Mouse (Mus musculus) MEL (cell line): ENCODE data around the gene Tarbp2. TPM values are rescaled to one million over a fixed set of nuclear protein-coding genes. Genes with fewer than 3 reads are reported as not detected.

Experiments used
- DNase-seq: peaks from one replicate; pipeline ENCODE4 v3.0.0; 2011; ENCODE audit warnings: low read depth, low spot score
- H3K27ac ChIP-seq: 2 replicates; pipeline ENCODE4 v1.5.1; 2012; ENCODE audit warnings: low read depth, mild to moderate bottlenecking, control low read depth, low read length, moderate library complexity; ENCODE audit not compliant: control insufficient read depth
- H3K27me3 ChIP-seq, 2 experiments: fragments of 150-350 bp in 1 of 2; sonication (generic) in 1 of 2; 2 replicates each; pipeline ENCODE4 v1.6.1; 2012; ENCODE audit warnings: low read length in 2 of 2, mild to moderate bottlenecking in 2 of 2, improper control_type of control experiment in 1 of 2, moderate library complexity in 1 of 2; ENCODE audit not compliant: insufficient read depth in 2 of 2, control insufficient read depth in 1 of 2
- H3K36me3 ChIP-seq, 2 experiments: 2 replicates each; pipeline ENCODE4 v1.6.1; 2012 to 2014; ENCODE audit warnings: low read length in 2 of 2, improper control_type of control experiment in 1 of 2, inconsistent platforms in 1 of 2, mild to moderate bottlenecking in 1 of 2; ENCODE audit not compliant: insufficient read depth in 2 of 2, control insufficient read depth in 1 of 2
- H3K4me1 ChIP-seq, 2 experiments: fragments of 150-350 bp in 1 of 2; sonication (generic) in 1 of 2; 2 replicates each; pipeline ENCODE4 v1.6.1; 2012; ENCODE audit warnings: low read length in 2 of 2, improper control_type of control experiment in 1 of 2, mild to moderate bottlenecking in 1 of 2; ENCODE audit not compliant: insufficient read depth in 2 of 2, control insufficient read depth in 1 of 2
- H3K4me3 ChIP-seq, 2 experiments: fragments of 150-350 bp in 1 of 2; sonication (generic) in 1 of 2; 2 replicates each; pipeline ENCODE4 v1.5.1; 2012; ENCODE audit warnings: low read depth in 2 of 2, low read length in 2 of 2, mild to moderate bottlenecking in 2 of 2, moderate library complexity in 2 of 2, control low read depth in 1 of 2, improper control_type of control experiment in 1 of 2; ENCODE audit not compliant: control insufficient read depth in 1 of 2, insufficient read depth in 1 of 2
- H3K79me2 ChIP-seq: 2 replicates; pipeline ENCODE4 v1.6.1; 2012; ENCODE audit warnings: mild to moderate bottlenecking, low read length, moderate library complexity; ENCODE audit not compliant: control insufficient read depth, poor library complexity, insufficient read depth
- H3K9ac ChIP-seq: 2 replicates; pipeline ENCODE4 v1.6.1; 2012; ENCODE audit warnings: low read depth, mild to moderate bottlenecking, control low read depth, low read length, moderate library complexity; ENCODE audit not compliant: control insufficient read depth, poor library complexity, severe bottlenecking
- H3K9me3 ChIP-seq: fragments of 150-350 bp; sonication (generic); replicated peaks from 2 replicates; pipeline ENCODE4 v1.6.1; 2012; ENCODE audit warnings: mild to moderate bottlenecking, low read length, improper control_type of control experiment, moderate library complexity; ENCODE audit not compliant: insufficient read depth
- BHLHE40 ChIP-seq: IDR thresholded peaks from 2 replicates; pipeline ENCODE4 v1.6.1; 2012; ENCODE audit warnings: low read depth, mild to moderate bottlenecking, inconsistent platforms, low read length, improper control_type of control experiment, borderline replicate concordance
- CHD1 ChIP-seq: IDR thresholded peaks from 2 replicates; pipeline ENCODE4 v1.6.1; 2012; ENCODE audit warnings: low read depth, mild to moderate bottlenecking, inconsistent platforms, low read length, improper control_type of control experiment
- CHD2 ChIP-seq: IDR thresholded peaks from 2 replicates; pipeline ENCODE4 v1.6.1; 2011; ENCODE audit warnings: low read length, improper control_type of control experiment
- E2F4 ChIP-seq: IDR thresholded peaks from 2 replicates; pipeline ENCODE4 v1.6.1; 2011; ENCODE audit warnings: low read depth, low read length, improper control_type of control experiment, borderline replicate concordance
- EP300 ChIP-seq, 2 experiments: IDR thresholded peaks; 2 replicates each; pipeline ENCODE4 v1.6.1; 2011; ENCODE audit warnings: improper control_type of control experiment in 2 of 2, low read length in 2 of 2, low read depth in 1 of 2, mild to moderate bottlenecking in 1 of 2
- ETS1 ChIP-seq: IDR thresholded peaks from 2 replicates; pipeline ENCODE4 v1.6.1; 2012; ENCODE audit warnings: low read depth, mild to moderate bottlenecking, inconsistent platforms, low read length, improper control_type of control experiment, moderate library complexity
- JUND ChIP-seq: IDR thresholded peaks from 2 replicates; pipeline ENCODE4 v1.6.1; 2011; ENCODE audit warnings: low read depth, mild to moderate bottlenecking, improper control_type of control experiment, low read length
- MAX ChIP-seq: IDR thresholded peaks from 2 replicates; pipeline ENCODE4 v1.6.1; 2011; ENCODE audit warnings: low read length, improper control_type of control experiment
- MEF2A ChIP-seq: IDR thresholded peaks from 2 replicates; pipeline ENCODE4 v1.6.1; 2014; ENCODE audit warnings: low read depth, mild to moderate bottlenecking, inconsistent platforms, low read length, improper control_type of control experiment; ENCODE audit not compliant: poor library complexity, insufficient replicate concordance, severe bottlenecking; ENCODE audit errors: extremely low read depth
- MXI1 ChIP-seq: IDR thresholded peaks from 2 replicates; pipeline ENCODE4 v1.6.1; 2011; ENCODE audit warnings: mild to moderate bottlenecking, low read depth, low read length, improper control_type of control experiment
- MYB ChIP-seq: IDR thresholded peaks from 2 replicates; pipeline ENCODE4 v1.6.1; 2011; ENCODE audit warnings: mild to moderate bottlenecking, low read depth, low read length, improper control_type of control experiment
- NELFE ChIP-seq: IDR thresholded peaks from 2 replicates; pipeline ENCODE4 v1.6.1; 2011; ENCODE audit warnings: low read depth, low read length, improper control_type of control experiment
- NRF1 ChIP-seq: IDR thresholded peaks from 2 replicates; pipeline ENCODE4 v1.6.1; 2014; ENCODE audit warnings: low read depth, mild to moderate bottlenecking, inconsistent platforms, low read length, improper control_type of control experiment, moderate library complexity; ENCODE audit not compliant: poor library complexity, insufficient read depth, severe bottlenecking
- POLR2A ChIP-seq, 2 experiments: IDR thresholded peaks; 2 replicates each; pipeline ENCODE4 v1.6.1; 2011 to 2012; ENCODE audit warnings: low read length in 2 of 2, mild to moderate bottlenecking in 2 of 2, control low read depth in 1 of 2, improper control_type of control experiment in 1 of 2, low read depth in 1 of 2, moderate library complexity in 1 of 2; ENCODE audit not compliant: control insufficient read depth in 1 of 2, insufficient read depth in 1 of 2, poor library complexity in 1 of 2
- POLR2AphosphoS5 ChIP-seq: IDR thresholded peaks from 2 replicates; pipeline ENCODE4 v1.6.1; 2012; ENCODE audit warnings: low read depth, borderline replicate concordance, mild to moderate bottlenecking, inconsistent platforms, low read length, moderate library complexity, mixed read lengths
- RAD21 ChIP-seq: IDR thresholded peaks from 2 replicates; pipeline ENCODE4 v1.6.1; 2011; ENCODE audit warnings: mild to moderate bottlenecking, low read depth, low read length, improper control_type of control experiment
- RCOR1 ChIP-seq: IDR thresholded peaks from 2 replicates; pipeline ENCODE4 v1.6.1; 2012; ENCODE audit warnings: low read depth, mild to moderate bottlenecking, inconsistent platforms, low read length, improper control_type of control experiment
- SIN3A ChIP-seq: IDR thresholded peaks from 2 replicates; pipeline ENCODE4 v1.6.1; 2012; ENCODE audit warnings: low read length, improper control_type of control experiment, inconsistent platforms
- SMC3 ChIP-seq: IDR thresholded peaks from 2 replicates; pipeline ENCODE4 v1.6.1; 2011; ENCODE audit warnings: low read depth, low read length, improper control_type of control experiment
- TAL1 ChIP-seq: IDR thresholded peaks from 2 replicates; pipeline ENCODE4 v1.6.1; 2012; ENCODE audit warnings: mild to moderate bottlenecking, inconsistent platforms, low read length, moderate library complexity, mixed read lengths
- TBP ChIP-seq: IDR thresholded peaks from 2 replicates; pipeline ENCODE4 v1.8.0; 2011; ENCODE audit warnings: low read depth, low read length, improper control_type of control experiment
- TCF12 ChIP-seq: IDR thresholded peaks from 2 replicates; pipeline ENCODE4 v1.6.1; 2014; ENCODE audit warnings: low read depth, mild to moderate bottlenecking, inconsistent platforms, low read length, improper control_type of control experiment, moderate library complexity
- UBTF ChIP-seq: IDR thresholded peaks from 2 replicates; pipeline ENCODE4 v1.6.1; 2012; ENCODE audit warnings: low read depth, mild to moderate bottlenecking, inconsistent platforms, low read length, improper control_type of control experiment, moderate library complexity, borderline replicate concordance; ENCODE audit not compliant: insufficient read depth
- USF1 ChIP-seq: IDR thresholded peaks from 2 replicates; pipeline ENCODE4 v1.6.1; 2014; ENCODE audit warnings: low read depth, mild to moderate bottlenecking, inconsistent platforms, low read length, improper control_type of control experiment, moderate library complexity
- USF2 ChIP-seq, 2 experiments: IDR thresholded peaks; 2 replicates each; pipeline ENCODE4 v1.6.1; 2011 to 2012; ENCODE audit warnings: improper control_type of control experiment in 2 of 2, low read length in 2 of 2, borderline replicate concordance in 1 of 2, inconsistent platforms in 1 of 2, low read depth in 1 of 2, mild to moderate bottlenecking in 1 of 2; ENCODE audit not compliant: insufficient read depth in 1 of 2
- ZKSCAN1 ChIP-seq: IDR thresholded peaks from 2 replicates; pipeline ENCODE4 v1.6.1; 2012; ENCODE audit warnings: low read depth, mild to moderate bottlenecking, inconsistent platforms, low read length, improper control_type of control experiment, moderate library complexity
- ZMIZ1 ChIP-seq: IDR thresholded peaks from 2 replicates; pipeline ENCODE4 v1.6.1; 2012; ENCODE audit warnings: low read depth, mild to moderate bottlenecking, inconsistent platforms, low read length, improper control_type of control experiment, moderate library complexity
- ZNF384 ChIP-seq: IDR thresholded peaks from 2 replicates; pipeline ENCODE4 v1.6.1; 2012; ENCODE audit warnings: low read depth, mild to moderate bottlenecking, inconsistent platforms, low read length, improper control_type of control experiment
- polyA plus RNA-seq, 2 experiments: library from polyadenylated mRNA; stranded (reverse) in 1 of 2; unstranded in 1 of 2; fragments of >175 nt in 1 of 2; fragments of >200 nt in 1 of 2; gene quantifications; 2 replicates each; pipeline versions ENCODE4 v1.2.1 to v1.2.4; 2012; ENCODE audit warnings: low replicate concordance in 2 of 2, low read depth in 1 of 2; ENCODE audit not compliant: insufficient read length in 2 of 2, insufficient read depth in 1 of 2, missing spikeins in 1 of 2
- total RNA-seq: library from RNA; depleted of rRNA; stranded (reverse); fragments of 300-350 nt; gene quantifications from 2 replicates; pipeline ENCODE4 v1.2.3, GENCODE M21; 2012

Gene Tarbp2
- total and polyA plus RNA-seq, 3 experiments, result 155 to 182 TPM; not detected in 1

DNA sequence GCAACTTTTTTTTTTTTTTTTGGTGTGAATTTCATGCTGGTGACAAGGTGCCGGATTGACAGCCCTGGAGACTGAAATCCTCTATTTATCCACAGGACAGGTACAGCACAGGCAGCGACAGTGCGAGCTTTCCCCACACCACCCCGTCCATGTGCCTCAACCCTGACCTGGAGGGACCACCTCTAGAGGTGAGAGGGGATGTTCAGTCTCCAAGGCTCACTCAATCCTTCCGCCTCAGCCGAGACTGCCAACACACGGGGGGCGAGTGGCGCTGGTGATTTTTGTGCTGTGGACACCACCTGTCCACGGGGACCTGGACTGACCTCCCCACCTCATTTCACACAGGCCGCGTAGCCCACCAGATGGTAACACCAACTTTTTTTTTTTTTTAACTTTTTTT lies 32.1 kb upstream of the Tarbp2 start:
- Histone ChIP-seq H3K27me3 (no peaks in the 10 kb centered on the region), H3K79me2 (peaks cover 23% of the 10 kb centered on the region), H3K4me1 (no peaks in the 10 kb centered on the region), H3K9me3 (no peaks in the 10 kb centered on the region), H3K4me3 (no peak overlapping the region), H3K27ac (no peak overlapping the region), H3K36me3 (peaks cover 27 to 83% of the 10 kb centered on the region in 2 experiments), H3K9ac (no peak overlapping the region)
- no peak for DNase-seq
- TF ChIP-seq USF1 (no peak), SMC3 (no peak), CHD1 (no peak), RAD21 (no peak), BHLHE40 (no peak), MYB (no peak), ZMIZ1 (no peak), POLR2A (IDR thresholded peaks at IDR 0.05; ENCODE audit: control insufficient read depth in 1 of 2, insufficient read depth in 1 of 2, low read depth in 1 of 2, low read length in 2 of 2, poor library complexity in 1 of 2) (no peak), E2F4 (no peak), CHD2 (no peak), ZKSCAN1 (no peak), ETS1 (no peak), UBTF (no peak), MXI1 (no peak), POLR2AphosphoS5 (no peak), NRF1 (no peak), MAX (no peak), TCF12 (no peak), RCOR1 (no peak)

DNA sequence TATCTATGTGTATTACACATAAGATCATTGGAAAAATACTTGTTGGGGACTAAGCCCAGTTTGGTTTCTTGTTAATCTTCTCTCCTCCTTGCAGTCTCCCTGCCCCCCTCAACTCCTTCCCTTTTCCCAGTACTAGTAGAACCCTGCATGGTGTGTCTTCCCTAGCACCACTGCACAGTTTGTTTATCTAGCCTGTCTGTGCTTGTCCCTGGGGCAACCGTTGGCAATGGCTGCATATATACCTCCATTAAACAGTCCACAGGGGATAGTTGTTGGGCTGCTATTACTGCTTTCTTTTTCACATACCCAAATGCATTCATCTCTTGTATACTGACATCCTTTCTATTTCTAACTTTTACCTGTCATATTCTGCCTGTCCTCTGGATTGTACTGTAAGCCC lies 30.3 kb upstream of the Tarbp2 start:
- Histone ChIP-seq H3K9me3 (no peaks in the 10 kb centered on the region), H3K4me1 (no peaks in the 10 kb centered on the region)

More for the DNA sequence above, 30.3 kb upstream of the Tarbp2 start:
- H3K27ac ChIP-seq, result no peak overlapping the region
- H3K9ac ChIP-seq, result no peak overlapping the region
- no peak for DNase-seq
- H3K4me3 ChIP-seq, result no peak overlapping the region
- TF ChIP-seq E2F4 (no peak), JUND (no peak), USF1 (no peak), USF2 (IDR thresholded peaks at IDR 0.05; ENCODE audit: borderline replicate concordance in 1 of 2, insufficient read depth in 1 of 2, low read depth in 1 of 2, low read length in 2 of 2) (no peak), EP300 (IDR thresholded peaks at IDR 0.05; ENCODE audit: low read depth in 1 of 2, low read length in 2 of 2) (no peak), ZMIZ1 (no peak), CHD2 (no peak), ETS1 (no peak), SIN3A (no peak), ZNF384 (no peak), TAL1 (no peak), NELFE (no peak), MEF2A (no peak), TBP (no peak), RAD21 (no peak), SMC3 (no peak)
- peaks cover 25 to 88% of the 10 kb centered on the region in 2 experiments for H3K36me3 ChIP-seq
- no peaks in the 10 kb centered on the region for H3K27me3 ChIP-seq
- peaks cover 18% of the 10 kb centered on the region for H3K79me2 ChIP-seq
